Mouse (Mus musculus): ENCODE results near the gene Tmem178b. TPM values are rescaled to one million over a fixed set of nuclear protein-coding genes. Genes with fewer than 3 reads are reported as not detected.

Gene Tmem178b
- polyA plus RNA-seq, 1 experiment from 2014 or later: 29.8 TPM

GRCm38 (mm10) chr6:40032901-40033300, 159.8 kb downstream of the Tmem178b start:
- Histone ChIP-seq H3K36me3 (no peaks in the 10 kb centered on the region), H3K4me3 (replicated peaks) (no peak overlapping the region), H3K4me2 (replicated peaks) (no peak overlapping the region), H3K9me3 (no peaks in the 10 kb centered on the region), H3K9ac (replicated peaks) (no peak overlapping the region), H3K4me1 (replicated peaks) (peaks cover 9% of the 10 kb centered on the region), H3K27ac (no peak overlapping the region), H3K27me3 (no peaks in the 10 kb centered on the region)
- no peak for ATAC-seq

GRCm38 (mm10) chr6:40033935-40034334, 160.9 kb downstream of the Tmem178b start:
- 90% methylated on average over 3 of the region's 3 CpGs for WGBS
- Histone ChIP-seq H3K27ac (no peak overlapping the region), H3K9ac (replicated peaks) (no peak overlapping the region), H3K4me2 (replicated peaks) (no peak overlapping the region), H3K27me3 (no peaks in the 10 kb centered on the region), H3K36me3 (no peaks in the 10 kb centered on the region), H3K9me3 (no peaks in the 10 kb centered on the region), H3K4me3 (replicated peaks) (no peak overlapping the region), H3K4me1 (replicated peaks) (peaks cover 9% of the 10 kb centered on the region)
- no peak for ATAC-seq

- no peaks in the 10 kb centered on the region for H3K27me3 ChIP-seq
- peak overlapping the region; percentile 13 for H3K4me3 ChIP-seq (replicated peaks)
- ATAC-seq: peak; percentile 81
- peaks cover 25% of the 10 kb centered on the region for H3K4me1 ChIP-seq (replicated peaks)
- 31% methylated on average over 11 of the region's 11 CpGs for WGBS
- H3K9ac ChIP-seq (replicated peaks): peak overlapping the region; percentile 40
- peak overlapping the region; percentile 90 for H3K27ac ChIP-seq
- H3K36me3 ChIP-seq: no peaks in the 10 kb centered on the region
- H3K4me2 ChIP-seq (replicated peaks): peak overlapping the region; percentile 44
- H3K9me3 ChIP-seq: no peaks in the 10 kb centered on the region
Observed at GRCm38 (mm10) chr6:40048969-40049908, 176.2 kb downstream of the Tmem178b start.

- Histone ChIP-seq H3K9ac (replicated peaks) (0 out of 2 replicates have a peak overlapping the region, but pooled peaks have one; percentile 28), H3K27ac (peak overlapping the region; percentile 90), H3K27me3 (no peaks in the 10 kb centered on the region), H3K36me3 (no peaks in the 10 kb centered on the region), H3K4me3 (replicated peaks) (no peak overlapping the region), H3K4me1 (replicated peaks) (peaks cover 25% of the 10 kb centered on the region), H3K9me3 (no peaks in the 10 kb centered on the region), H3K4me2 (replicated peaks) (peak overlapping the region; percentile 44)
- WGBS: 27% methylated on average over 6 of the region's 6 CpGs
- ATAC-seq: peak; percentile 86
Observed at GRCm38 (mm10) chr6:40049909-40050484, 176.9 kb downstream of the Tmem178b start.

GRCm38 (mm10) chr6:40051698-40052097, 178.6 kb downstream of the Tmem178b start:
- H3K27ac ChIP-seq: no peak overlapping the region
- 91% methylated on average over 2 of the region's 2 CpGs for whole genome bisulfite sequencing
- ATAC-seq: no peak
- no peaks in the 10 kb centered on the region for H3K36me3 ChIP-seq
- H3K4me1 ChIP-seq (replicated peaks): peaks cover 25% of the 10 kb centered on the region
- no peaks in the 10 kb centered on the region for H3K9me3 ChIP-seq
- H3K9ac ChIP-seq (replicated peaks): no peak overlapping the region
- H3K4me3 ChIP-seq (replicated peaks): no peak overlapping the region
- H3K4me2 ChIP-seq (replicated peaks): no peak overlapping the region
- no peaks in the 10 kb centered on the region for H3K27me3 ChIP-seq

GRCm38 (mm10) chr6:40052593-40052992, 179.5 kb downstream of the Tmem178b start:
- Histone ChIP-seq H3K9me3 (no peaks in the 10 kb centered on the region), H3K9ac (replicated peaks) (no peak overlapping the region), H3K4me2 (replicated peaks) (no peak overlapping the region), H3K36me3 (no peaks in the 10 kb centered on the region), H3K4me3 (replicated peaks) (no peak overlapping the region), H3K27me3 (no peaks in the 10 kb centered on the region), H3K4me1 (replicated peaks) (peaks cover 25% of the 10 kb centered on the region), H3K27ac (no peak overlapping the region)
- WGBS: 94% methylated on average over 1 of the region's 1 CpGs
- no peak for ATAC-seq

- H3K27ac ChIP-seq: no peak overlapping the region
- H3K4me3 ChIP-seq (replicated peaks): no peak overlapping the region
- H3K4me2 ChIP-seq (replicated peaks): no peak overlapping the region
- no peaks in the 10 kb centered on the region for H3K27me3 ChIP-seq
- no peak overlapping the region for H3K9ac ChIP-seq (replicated peaks)
- 91% methylated on average over 3 of the region's 3 CpGs for WGBS
- peaks cover 11% of the 10 kb centered on the region for H3K4me1 ChIP-seq (replicated peaks)
- no peak for ATAC-seq
- H3K9me3 ChIP-seq: no peaks in the 10 kb centered on the region
- no peaks in the 10 kb centered on the region for H3K36me3 ChIP-seq
Observed at GRCm38 (mm10) chr6:40059466-40059865, 186.4 kb downstream of the Tmem178b start.

GRCm38 (mm10) chr6:40061327-40062189, 188.5 kb downstream of the Tmem178b start:
- Histone ChIP-seq H3K4me3 (replicated peaks) (no peak overlapping the region), H3K27ac (peak overlapping the region; percentile 4; the same call in 1 of the 2 replicates), H3K36me3 (no peaks in the 10 kb centered on the region), H3K27me3 (no peaks in the 10 kb centered on the region), H3K4me1 (replicated peaks) (peaks cover 11% of the 10 kb centered on the region), H3K9ac (replicated peaks) (no peak overlapping the region), H3K9me3 (no peaks in the 10 kb centered on the region), H3K4me2 (replicated peaks) (no peak overlapping the region)
- ATAC-seq: no peak
- WGBS: 76% methylated on average over 5 of the region's 5 CpGs

- Histone ChIP-seq H3K27me3 (no peaks in the 10 kb centered on the region), H3K9me3 (no peaks in the 10 kb centered on the region), H3K9ac (replicated peaks) (no peak overlapping the region), H3K4me1 (replicated peaks) (peaks cover 11% of the 10 kb centered on the region), H3K36me3 (no peaks in the 10 kb centered on the region), H3K27ac (no peak overlapping the region), H3K4me2 (replicated peaks) (no peak overlapping the region), H3K4me3 (replicated peaks) (no peak overlapping the region)
- WGBS: 90% methylated on average over 7 of the region's 7 CpGs
- no peak for ATAC-seq
Observed at GRCm38 (mm10) chr6:40062190-40062501, 189.1 kb downstream of the Tmem178b start.

- no peaks in the 10 kb centered on the region for H3K36me3 ChIP-seq
- no peak overlapping the region for H3K4me2 ChIP-seq (replicated peaks)
- 92% methylated on average over 1 of the region's 1 CpGs for WGBS
- no peaks in the 10 kb centered on the region for H3K9me3 ChIP-seq
- no peak overlapping the region for H3K4me3 ChIP-seq (replicated peaks)
- no peak overlapping the region for H3K9ac ChIP-seq (replicated peaks)
- ATAC-seq: no peak
- peaks cover 14% of the 10 kb centered on the region for H3K4me1 ChIP-seq (replicated peaks)
- H3K27ac ChIP-seq: no peak overlapping the region
- H3K27me3 ChIP-seq: no peaks in the 10 kb centered on the region
Observed at GRCm38 (mm10) chr6:40063438-40063837, 190.4 kb downstream of the Tmem178b start.

- Histone ChIP-seq H3K36me3 (no peaks in the 10 kb centered on the region), H3K27ac (no peak overlapping the region), H3K9ac (replicated peaks) (no peak overlapping the region), H3K27me3 (no peaks in the 10 kb centered on the region), H3K9me3 (no peaks in the 10 kb centered on the region), H3K4me2 (replicated peaks) (no peak overlapping the region), H3K4me3 (replicated peaks) (no peak overlapping the region), H3K4me1 (replicated peaks) (peaks cover 15% of the 10 kb centered on the region)
- ATAC-seq: 0 out of 2 replicates have a peak, but pooled peaks have one; percentile 37
- 73% methylated on average over 1 of the region's 1 CpGs for WGBS
Observed at GRCm38 (mm10) chr6:40063899-40064298, 190.8 kb downstream of the Tmem178b start.

GRCm38 (mm10) chr6:40064342-40064741, 191.3 kb downstream of the Tmem178b start:
- no peak overlapping the region for H3K4me2 ChIP-seq (replicated peaks)
- H3K27me3 ChIP-seq: no peaks in the 10 kb centered on the region
- no peak overlapping the region for H3K4me3 ChIP-seq (replicated peaks)
- H3K27ac ChIP-seq: no peak overlapping the region
- peaks cover 15% of the 10 kb centered on the region for H3K4me1 ChIP-seq (replicated peaks)
- H3K36me3 ChIP-seq: no peaks in the 10 kb centered on the region
- WGBS: 82% methylated on average over 2 of the region's 2 CpGs
- no peak overlapping the region for H3K9ac ChIP-seq (replicated peaks)
- ATAC-seq: no peak
- H3K9me3 ChIP-seq: no peaks in the 10 kb centered on the region

Measured in midbrain, embryonic 13.5 days (tissue).